Mouse (Mus musculus) frontal cortex, postnatal 25 days (tissue): Measurements from ENCODE around the gene Psmb8.
A peak's percentile ranks its signal among the peaks of the same experiment; 100 is the strongest.
"Not testable (repeated sequence)": the region's sequence is repeated elsewhere in the genome, so short reads cannot be mapped to it uniquely, and the experiment has no call there.

Experiments
- DNase-seq, 2 experiments: peaks; one replicate each; pipeline ENCODE4 v3.0.0; 2022; ENCODE audit warnings: low spot score in 2 of 2

Psmb8 gene

DNA sequence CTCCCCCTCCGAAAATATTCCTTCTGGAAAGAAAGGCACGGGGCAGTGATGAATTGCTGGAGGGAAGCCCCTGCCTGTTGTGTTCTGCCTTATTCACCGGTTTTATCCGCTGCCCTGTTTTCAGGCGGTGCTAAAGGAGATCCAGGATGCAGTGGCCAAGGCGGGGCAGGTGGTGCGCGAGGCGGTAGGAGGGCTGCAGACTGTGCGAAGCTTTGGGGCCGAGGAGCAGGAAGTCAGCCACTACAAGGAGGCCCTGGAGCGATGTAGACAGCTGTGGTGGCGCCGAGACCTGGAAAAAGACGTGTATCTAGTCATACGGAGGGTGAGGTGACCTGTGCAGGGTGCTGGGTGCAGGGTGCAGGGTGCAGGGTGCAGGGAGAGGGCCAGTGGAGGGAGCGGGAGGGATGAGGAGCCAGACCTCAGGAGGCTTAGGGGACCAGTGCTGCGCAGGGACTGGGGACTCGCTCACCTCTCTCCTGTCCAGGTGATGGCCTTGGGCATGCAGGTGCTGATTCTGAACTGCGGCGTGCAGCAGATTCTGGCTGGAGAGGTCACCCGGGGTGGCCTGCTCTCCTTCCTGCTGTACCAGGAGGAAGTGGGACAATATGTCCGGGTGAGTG, 14.3 kb downstream of the Psmb8 start:
- DNase-seq: no peak

DNA sequence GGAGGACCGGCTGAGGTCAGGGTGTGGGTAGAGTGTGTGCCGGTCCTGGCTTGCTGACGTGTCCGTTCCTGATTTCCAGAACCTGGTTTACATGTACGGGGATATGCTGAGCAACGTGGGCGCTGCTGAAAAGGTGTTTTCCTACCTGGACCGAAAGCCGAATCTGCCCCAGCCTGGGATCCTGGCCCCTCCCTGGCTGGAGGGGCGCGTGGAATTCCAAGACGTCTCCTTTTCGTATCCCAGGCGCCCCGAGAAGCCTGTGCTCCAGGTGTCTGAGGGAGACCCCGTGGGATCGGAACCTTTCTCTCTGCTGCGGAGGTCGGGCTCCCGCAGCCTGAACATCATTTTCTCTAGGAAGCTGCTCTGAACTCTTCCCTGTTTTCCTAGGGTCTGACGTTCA, 16.4 kb downstream of the Psmb8 start:
- DNase-seq: no peak

GRCm38 (mm10) chr17:34215176-34215575, 17.7 kb downstream of the Psmb8 start:
- no peak for DNase-seq

DNA sequence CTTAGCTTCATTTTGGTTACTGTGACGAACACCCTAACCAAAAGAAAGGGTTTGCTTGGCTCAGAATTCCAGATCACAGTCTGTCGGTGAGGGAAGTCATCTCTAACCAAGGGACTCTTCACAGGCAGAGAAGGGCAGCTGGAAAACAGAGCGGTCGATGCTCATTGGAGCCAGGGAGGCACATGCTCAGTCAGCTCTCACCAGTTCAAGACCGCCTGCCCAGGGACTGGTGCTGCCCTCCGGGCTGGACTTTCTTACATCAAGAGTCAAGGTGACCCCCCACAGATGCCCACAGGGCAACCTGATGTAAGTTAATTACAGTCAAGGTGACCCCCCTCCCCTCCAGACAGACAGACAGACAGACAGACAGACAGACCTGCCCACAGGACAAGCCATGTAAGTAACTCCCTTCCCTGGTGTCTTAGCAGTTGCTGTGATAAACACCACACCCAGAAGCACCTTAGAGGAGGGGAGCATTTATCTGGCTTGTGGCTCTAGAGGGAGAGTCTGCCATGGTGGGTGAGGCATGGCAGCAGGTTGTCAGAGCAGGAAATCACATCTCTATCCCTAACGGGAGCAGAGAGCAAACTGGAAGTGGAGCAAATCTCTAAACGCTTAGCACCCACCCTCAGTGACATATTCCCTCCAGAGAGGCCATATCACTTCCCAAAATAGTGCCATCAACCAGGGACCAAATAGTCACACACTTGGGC, 19.9 kb downstream of the Psmb8 start:
- DNase-seq: no peak

GRCm38 (mm10) chr17:34217986-34218385, 20.5 kb downstream of the Psmb8 start:
- DNase-seq: no peak

DNA sequence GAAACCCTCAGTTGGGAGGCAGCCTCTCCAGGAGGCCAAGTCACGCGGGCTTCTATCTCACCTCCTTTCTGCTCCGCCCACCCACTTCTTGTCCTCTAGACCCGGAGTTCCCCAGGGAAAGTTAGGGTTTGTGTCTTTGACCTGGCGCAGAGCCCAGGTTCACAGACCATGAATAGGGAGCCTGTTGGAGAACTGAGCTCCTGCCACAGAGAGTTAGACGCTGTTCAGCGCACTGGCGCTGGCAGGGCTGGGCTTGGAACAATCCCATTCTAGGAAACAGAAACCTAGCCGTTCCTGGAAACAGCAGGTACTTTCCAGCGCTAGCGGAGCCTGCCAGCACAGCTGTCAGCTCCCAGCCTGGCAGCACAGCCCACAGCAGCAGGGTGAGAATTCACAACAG, 21.2 kb downstream of the Psmb8 start:
- no peak for DNase-seq

DNA sequence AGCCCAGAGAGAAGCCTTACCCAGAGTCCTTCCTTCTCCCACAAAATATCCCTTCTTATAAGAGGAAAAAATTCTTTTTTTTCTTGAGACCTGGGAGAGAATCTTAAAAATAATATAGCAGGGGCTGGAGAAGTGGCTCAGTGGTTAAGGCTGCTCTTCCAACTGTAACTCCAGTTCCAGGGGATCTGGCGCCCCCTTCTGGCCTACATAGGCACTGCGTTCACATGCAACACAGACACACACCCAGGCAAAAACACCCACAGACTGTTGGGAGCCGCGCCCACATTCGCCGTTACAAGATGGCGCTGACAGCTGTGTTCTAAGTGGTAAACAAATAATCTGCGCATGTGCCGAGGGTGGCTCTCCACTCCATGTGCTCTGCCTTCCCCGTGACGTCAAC, 21.6 kb downstream of the Psmb8 start:
- DNase-seq: not testable (repeated sequence)

DNA sequence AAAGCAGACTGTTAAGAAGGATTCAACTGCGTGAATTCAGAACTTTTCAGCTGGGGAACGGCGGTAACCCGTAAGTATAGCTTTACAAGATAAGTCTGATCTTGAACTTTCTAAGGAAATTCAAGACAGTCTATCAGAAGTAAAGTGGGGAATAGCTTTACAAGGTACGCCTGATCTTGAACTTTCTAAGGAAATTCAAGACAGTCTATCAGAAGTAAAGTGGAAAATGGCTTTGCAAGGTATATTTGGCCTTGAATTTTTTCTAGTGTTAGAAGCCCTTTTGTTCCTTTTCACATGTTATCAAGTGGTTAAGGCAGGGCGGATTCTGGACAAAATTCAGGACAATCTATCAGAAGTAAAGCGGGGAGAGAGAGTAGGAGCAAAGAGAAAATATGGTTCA, 22.3 kb downstream of the Psmb8 start:
- not testable (repeated sequence) for DNase-seq

- not testable (repeated sequence) for DNase-seq
Observed at GRCm38 (mm10) chr17:34220401-34220800, 22.9 kb downstream of the Psmb8 start.

GRCm38 (mm10) chr17:34224816-34225215, 27.3 kb downstream of the Psmb8 start:
- no peak for DNase-seq

GRCm38 (mm10) chr17:34225426-34225825, 27.9 kb downstream of the Psmb8 start:
- no peak for DNase-seq

DNA sequence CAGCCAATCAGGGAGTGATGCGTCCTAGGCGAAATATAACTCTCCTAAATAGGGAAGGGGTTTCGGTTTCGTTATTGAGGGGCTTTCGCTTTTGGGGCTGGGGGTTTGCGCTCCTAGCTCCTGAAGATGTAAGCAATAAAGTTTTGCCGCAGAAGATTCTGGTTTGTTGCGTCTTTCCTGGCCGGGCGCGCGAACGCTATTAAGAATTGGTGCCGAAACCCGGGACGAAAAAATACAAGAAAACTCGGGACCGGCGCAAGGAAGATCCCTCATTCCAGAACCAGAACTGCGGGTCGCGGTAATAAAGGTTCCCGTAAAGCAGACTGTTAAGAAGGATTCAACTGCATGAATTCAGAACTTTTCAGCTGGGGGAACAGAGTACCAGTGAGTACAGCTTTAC, 28.4 kb downstream of the Psmb8 start:
- DNase-seq: not testable (repeated sequence)

DNA sequence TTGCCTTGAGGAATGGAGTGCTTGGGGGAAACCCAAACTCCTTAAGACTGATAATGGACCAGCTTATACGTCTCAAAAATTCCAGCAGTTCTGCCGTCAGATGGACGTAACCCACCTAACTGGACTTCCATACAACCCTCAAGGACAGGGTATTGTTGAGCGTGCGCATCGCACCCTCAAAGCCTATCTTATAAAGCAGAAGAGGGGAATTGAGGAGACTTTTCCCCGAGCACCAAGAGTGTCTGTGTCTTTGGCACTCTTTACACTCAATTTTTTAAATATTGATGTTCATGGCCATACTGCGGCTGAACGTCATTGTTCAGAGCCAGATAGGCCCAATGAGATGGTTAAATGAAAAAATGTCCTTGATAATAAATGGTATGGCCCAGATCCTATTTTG, 33.5 kb downstream of the Psmb8 start:
- DNase-seq: not testable (repeated sequence)

- not testable (repeated sequence) for DNase-seq
Observed at GRCm38 (mm10) chr17:34232021-34232420, 34.5 kb downstream of the Psmb8 start.

DNA sequence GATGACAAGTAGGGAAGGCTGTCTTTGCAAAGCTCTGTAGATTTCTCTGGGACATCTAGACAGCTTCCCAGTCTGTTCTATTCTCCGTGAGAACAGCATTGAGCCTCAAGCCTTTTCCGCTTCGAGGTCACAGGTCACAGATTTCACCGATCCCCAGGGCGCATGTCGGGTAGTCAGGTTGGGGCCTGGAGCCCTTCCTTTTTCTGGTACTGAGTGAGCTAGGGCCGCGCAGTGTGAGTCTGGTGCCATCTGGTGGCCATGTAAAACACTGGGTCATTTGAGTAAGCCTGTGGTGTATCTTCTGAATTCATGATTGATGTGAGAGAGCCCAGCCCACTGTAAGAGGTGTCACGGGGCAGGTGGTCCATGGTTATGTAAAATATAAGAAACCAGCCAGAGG, 37.4 kb downstream of the Psmb8 start:
- DNase-seq: peak; percentile 50 to 61

- DNase-seq: peak in 1 of 2 experiments; percentile 3
Observed at GRCm38 (mm10) chr17:34236691-34237090, 39.2 kb downstream of the Psmb8 start.

DNA sequence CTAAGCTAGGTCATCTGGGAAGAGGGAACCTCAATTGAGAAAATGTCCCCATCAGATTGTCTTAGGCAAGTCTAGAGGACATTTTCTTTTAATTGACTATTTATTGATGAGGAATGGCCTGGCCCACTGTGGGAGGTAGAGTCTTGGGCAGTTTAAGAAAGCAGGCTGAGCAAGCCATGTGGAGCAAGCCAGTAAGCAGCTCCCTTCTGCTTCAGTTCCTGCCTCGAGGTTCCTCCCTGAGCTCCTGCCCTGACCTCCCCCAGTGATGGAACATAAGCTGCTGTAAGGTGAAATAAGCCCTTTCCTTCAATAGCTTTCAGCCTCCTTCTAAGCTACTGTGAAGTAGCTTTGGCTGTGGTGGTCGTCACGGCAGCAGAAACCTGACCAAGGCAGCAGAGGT, 40.2 kb downstream of the Psmb8 start:
- DNase-seq: no peak

GRCm38 (mm10) chr17:34238706-34239105, 41.2 kb downstream of the Psmb8 start, which contains the start of gene H2-Ob:
Gene H2-Ob, plus strand, starts transcription at chr17:34238903.
- peak in 1 of 2 experiments; percentile 4 for DNase-seq

GRCm38 (mm10) chr17:34239601-34240041, 42.1 kb downstream of the Psmb8 start:
- DNase-seq: peak in 1 of 2 experiments; percentile 0

DNA sequence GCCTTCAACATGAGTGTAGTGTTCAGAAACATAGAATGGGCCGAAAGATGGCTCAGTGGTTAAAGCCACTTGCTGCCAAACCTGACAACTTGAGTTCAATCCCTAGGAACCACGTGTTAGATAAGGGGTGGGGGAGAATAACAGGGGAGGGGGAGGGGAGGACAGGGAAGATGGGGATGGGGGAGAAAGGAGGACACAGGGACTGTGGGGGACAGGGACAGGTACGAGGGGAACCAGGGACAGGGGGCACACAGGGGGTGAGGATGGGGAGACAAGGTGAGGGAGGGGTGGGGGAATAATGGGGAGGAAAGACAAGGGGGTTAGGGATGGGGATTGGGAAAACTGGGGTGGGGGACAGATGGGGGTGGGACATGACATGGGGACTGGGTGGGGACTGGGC, 42.8 kb downstream of the Psmb8 start:
- DNase-seq: no peak

DNA sequence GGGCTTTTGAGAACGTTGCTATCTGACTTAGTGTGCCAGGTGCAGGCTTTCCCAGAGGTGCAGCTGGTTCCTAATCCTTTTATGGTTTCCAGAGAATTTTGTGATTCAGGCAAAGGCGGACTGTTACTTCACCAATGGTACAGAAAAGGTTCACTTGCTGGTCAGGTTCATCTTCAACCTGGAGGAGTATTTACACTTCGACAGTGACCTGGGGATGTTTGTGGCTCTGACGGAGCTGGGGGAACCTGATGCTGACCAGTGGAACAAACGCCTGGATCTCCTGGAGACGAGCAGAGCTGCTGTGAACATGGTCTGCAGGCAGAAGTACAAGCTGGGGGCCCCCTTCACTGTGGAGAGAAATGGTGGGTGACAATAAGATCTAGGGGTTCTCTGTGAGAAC, 43.4 kb downstream of the Psmb8 start:
- peak in 1 of 2 experiments; percentile 0 for DNase-seq

DNA sequence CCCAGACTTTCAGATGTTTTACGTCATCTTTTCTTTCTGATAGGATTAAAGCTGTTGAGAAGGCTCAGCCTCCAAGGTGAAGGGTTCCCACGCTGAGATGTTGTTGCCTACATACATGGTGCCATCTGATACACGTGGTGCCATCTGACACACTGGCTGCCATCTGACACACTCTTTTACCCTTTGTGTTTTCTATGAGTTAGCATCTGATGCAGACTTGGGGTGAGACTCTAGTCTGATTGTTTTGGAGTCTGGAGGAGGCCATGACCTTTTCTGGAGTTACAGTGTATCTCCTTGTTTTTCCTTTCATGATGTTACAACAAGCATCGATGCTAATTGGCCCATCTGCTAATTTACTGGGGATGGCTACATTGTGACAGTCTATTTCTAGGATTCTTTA, 47.1 kb downstream of the Psmb8 start:
- no peak for DNase-seq

- no peak for DNase-seq
Observed at GRCm38 (mm10) chr17:34247047-34247446, 49.5 kb downstream of the Psmb8 start.
